ENCODE assay signal across 25 mouse cellular contexts in genomic region chr5:100123283-100123682, GRCm38 (mm10). TPM values are rescaled to one million over a fixed set of nuclear protein-coding genes. Genes with fewer than 3 reads are reported as not detected.
DNase-seq lines count a peak whose midpoint lies in the region; ATAC-seq and TF ChIP-seq lines count a peak whose summit lies in the region.
"Had no signal": no experiment of that assay in that cellular context is flagged by ENCODE, and none has a peak within 500 bp of the region (broad histone marks: within the 10 kb centered on the region; RNA-seq: fewer than 3 reads in every experiment).

No protein-coding gene starts in this region.

- DNase-seq in forebrain, embryonic 10.5 days (ENCODE audit: extremely low spot score, low spot score), result no peak
- peak; percentile 17 for DNase-seq in NIH3T3 (ENCODE audit: low read depth)
- peak; percentile 49 for DNase-seq in forebrain, postnatal 0 days
- no peak for DNase-seq in yolk sac, embryonic 10.5 days (ENCODE audit: low spot score)
- DNase-seq: adrenal gland, postnatal 14 days; cerebellum, postnatal 10 days; gastrocnemius, postnatal 36 days; heart, postnatal 4 days; kidney, adult 9 months; kidney, postnatal 14 days; left cerebral cortex, postnatal 4 days; liver had no signal

- WGBS in forebrain, embryonic 15.5 days, result 42% methylated on average over 7 of the region's 7 CpGs
- WGBS in forebrain, embryonic 10.5 days, result 67% methylated on average over 7 of the region's 7 CpGs
- WGBS in midbrain, embryonic 15.5 days, result 42% methylated on average over 7 of the region's 7 CpGs
- 47% methylated on average over 7 of the region's 7 CpGs for WGBS in midbrain, embryonic 16.5 days
- WGBS in forebrain, postnatal 0 days, result 38% methylated on average over 7 of the region's 7 CpGs

- peak overlapping the region; percentile 57 for H3K27ac ChIP-seq in forebrain, embryonic 15.5 days (replicated peaks)
- no peak overlapping the region for H3K27ac ChIP-seq in forebrain, embryonic 10.5 days
- H3K27ac ChIP-seq in midbrain, embryonic 15.5 days, result no peak overlapping the region
- H3K27ac ChIP-seq in midbrain, embryonic 16.5 days (ENCODE audit: low read length), result no peak overlapping the region
- no peak overlapping the region for H3K27ac ChIP-seq in forebrain, postnatal 0 days (ENCODE audit: low read depth, low read length)
- H3K27ac ChIP-seq: embryonic facial prominence, embryonic 10.5 days; heart, embryonic 15.5 days; hindbrain, embryonic 15.5 days; liver, embryonic 15.5 days; midbrain, embryonic 12.5 days; neural tube, embryonic 15.5 days; stomach, postnatal 0 days had no signal

- no peaks in the 10 kb centered on the region for H3K27me3 ChIP-seq in forebrain, embryonic 15.5 days
- peaks cover 30% of the 10 kb centered on the region for H3K27me3 ChIP-seq in forebrain, embryonic 10.5 days (ENCODE audit: poor library complexity, severe bottlenecking)
- no peaks in the 10 kb centered on the region for H3K27me3 ChIP-seq in midbrain, embryonic 15.5 days (replicated peaks)
- H3K27me3 ChIP-seq in midbrain, embryonic 16.5 days (ENCODE audit: control insufficient read depth, insufficient read depth, low read depth, low read length), result no peaks in the 10 kb centered on the region
- no peaks in the 10 kb centered on the region for H3K27me3 ChIP-seq in forebrain, postnatal 0 days (ENCODE audit: insufficient read depth, low read length)
- H3K27me3 ChIP-seq: hindbrain, embryonic 15.5 days; midbrain, embryonic 12.5 days; neural tube, embryonic 15.5 days had no signal

- no peak overlapping the region for H3K4me3 ChIP-seq in forebrain, embryonic 15.5 days
- no peak overlapping the region for H3K4me3 ChIP-seq in forebrain, embryonic 10.5 days
- no peak overlapping the region for H3K4me3 ChIP-seq in midbrain, embryonic 15.5 days
- H3K4me3 ChIP-seq in midbrain, embryonic 16.5 days (ENCODE audit: low read depth, low read length), result no peak overlapping the region
- no peak overlapping the region for H3K4me3 ChIP-seq in forebrain, postnatal 0 days (ENCODE audit: low read depth, low read length)
- H3K4me3 ChIP-seq: embryonic facial prominence, embryonic 10.5 days; heart, embryonic 15.5 days; hindbrain, embryonic 15.5 days; liver, embryonic 15.5 days; midbrain, embryonic 12.5 days; myocyte; neural tube, embryonic 15.5 days had no signal

- no peak overlapping the region for H3K4me2 ChIP-seq in forebrain, embryonic 15.5 days (replicated peaks)
- H3K4me2 ChIP-seq in midbrain, embryonic 15.5 days, result no peak overlapping the region
- no peak overlapping the region for H3K4me2 ChIP-seq in midbrain, embryonic 16.5 days (ENCODE audit: low read length)
- H3K4me2 ChIP-seq in forebrain, postnatal 0 days (ENCODE audit: low read depth), result no peak overlapping the region
- H3K4me2 ChIP-seq: heart, embryonic 15.5 days; hindbrain, embryonic 15.5 days; liver, embryonic 15.5 days; midbrain, embryonic 12.5 days; neural tube, embryonic 15.5 days had no signal

- peaks cover 23% of the 10 kb centered on the region for H3K4me1 ChIP-seq in forebrain, embryonic 15.5 days
- peaks cover 28% of the 10 kb centered on the region for H3K4me1 ChIP-seq in forebrain, embryonic 10.5 days
- H3K4me1 ChIP-seq in midbrain, embryonic 15.5 days, result peaks cover 14% of the 10 kb centered on the region
- peaks cover 7% of the 10 kb centered on the region for H3K4me1 ChIP-seq in midbrain, embryonic 16.5 days (ENCODE audit: control insufficient read depth, insufficient read depth, low read length)
- no peaks in the 10 kb centered on the region for H3K4me1 ChIP-seq in forebrain, postnatal 0 days (ENCODE audit: insufficient read depth)
- H3K4me1 ChIP-seq: liver, embryonic 15.5 days had no signal

- no peaks in the 10 kb centered on the region for H3K36me3 ChIP-seq in forebrain, embryonic 15.5 days
- no peaks in the 10 kb centered on the region for H3K36me3 ChIP-seq in forebrain, embryonic 10.5 days (replicated peaks)
- no peaks in the 10 kb centered on the region for H3K36me3 ChIP-seq in midbrain, embryonic 15.5 days (replicated peaks)
- H3K36me3 ChIP-seq in midbrain, embryonic 16.5 days (ENCODE audit: control insufficient read depth, insufficient read depth, low read length), result no peaks in the 10 kb centered on the region
- no peaks in the 10 kb centered on the region for H3K36me3 ChIP-seq in forebrain, postnatal 0 days (ENCODE audit: insufficient read depth)
- H3K36me3 ChIP-seq: embryonic facial prominence, embryonic 10.5 days; heart, embryonic 15.5 days; hindbrain, embryonic 15.5 days; liver, embryonic 15.5 days; midbrain, embryonic 12.5 days; neural tube, embryonic 15.5 days had no signal

- H3K9ac ChIP-seq in forebrain, embryonic 15.5 days (replicated peaks), result no peak overlapping the region
- H3K9ac ChIP-seq in midbrain, embryonic 15.5 days, result no peak overlapping the region
- H3K9ac ChIP-seq in midbrain, embryonic 16.5 days (ENCODE audit: low read depth, low read length), result no peak overlapping the region
- no peak overlapping the region for H3K9ac ChIP-seq in forebrain, postnatal 0 days
- H3K9ac ChIP-seq: heart, embryonic 15.5 days; hindbrain, embryonic 15.5 days; liver, embryonic 15.5 days; midbrain, embryonic 12.5 days; neural tube, embryonic 15.5 days had no signal

- peak; percentile 24 for ATAC-seq in forebrain, embryonic 15.5 days (replicated peaks)
- 0 out of 2 replicates have a peak, but pooled peaks have one; percentile 14 for ATAC-seq in midbrain, embryonic 15.5 days (replicated peaks)
- ATAC-seq in midbrain, embryonic 16.5 days, result no peak
- peak; percentile 55 for ATAC-seq in forebrain, postnatal 0 days
- ATAC-seq: intestine, embryonic 16.5 days; lung, postnatal 0 days had no signal

- no peaks in the 10 kb centered on the region for H3K9me3 ChIP-seq in forebrain, embryonic 15.5 days
- no peaks in the 10 kb centered on the region for H3K9me3 ChIP-seq in forebrain, embryonic 10.5 days
- H3K9me3 ChIP-seq in midbrain, embryonic 15.5 days, result no peaks in the 10 kb centered on the region
- no peaks in the 10 kb centered on the region for H3K9me3 ChIP-seq in midbrain, embryonic 16.5 days (replicated peaks; ENCODE audit: control insufficient read depth, low read length, poor library complexity, severe bottlenecking)
- H3K9me3 ChIP-seq in forebrain, postnatal 0 days (ENCODE audit: low read length), result no peaks in the 10 kb centered on the region
- H3K9me3 ChIP-seq: embryonic facial prominence, embryonic 10.5 days; heart, embryonic 15.5 days; hindbrain, embryonic 15.5 days; liver, embryonic 15.5 days; midbrain, embryonic 12.5 days; neural tube, embryonic 15.5 days had no signal

- TF ChIP-seq CTCF in forebrain, postnatal 0 days (IDR thresholded peaks at IDR 0.05; ENCODE audit: low read depth), result no peak

RNA-seq across cellular contexts. Expression of gene Tmem150c, which starts 36.3 kb away (rescaled TPM):
- polyA plus RNA-seq in forebrain, embryonic 15.5 days (2015; fragmentation: Nextera tagmentation; extraction: Ambion mirVana), result 31.8 and 32.1 TPM in 2 replicates
- polyA plus RNA-seq in forebrain, embryonic 10.5 days (2016; fragmentation: Nextera tagmentation; extraction: Ambion mirVana), result 2.2 and 2.3 TPM in 2 replicates
- polyA plus RNA-seq in midbrain, embryonic 15.5 days (2015; fragmentation: Nextera tagmentation; extraction: Ambion mirVana), result 33.1 and 39.8 TPM in 2 replicates
- polyA plus RNA-seq in midbrain, embryonic 16.5 days (2015; fragmentation: Nextera tagmentation; extraction: Ambion mirVana), result 51.9 and 60.2 TPM in 2 replicates
- 76.1 and 86.1 TPM in 2 replicates for total RNA-seq in forebrain, postnatal 0 days (2014; rRNA removed)
- polyA plus RNA-seq in forebrain, postnatal 0 days (2015; fragmentation: Nextera tagmentation; extraction: Ambion mirVana), result 44.0 and 60.6 TPM in 2 replicates
- polyA plus RNA-seq: myocyte had no signal

Comparison
In these comparisons a context has a peak if more than half of its experiments do, and no peak if none do; other contexts are left out.
1. DNase-seq: peak in NIH3T3 (single experiment) and forebrain, postnatal 0 days (single experiment); none in forebrain, embryonic 10.5 days (single experiment) and yolk sac, embryonic 10.5 days (single experiment).